Mouse (Mus musculus): Measurements from ENCODE around the gene D8Ertd738e.

- no peak for TF ChIP-seq CTCF (IDR thresholded peaks at IDR 0.05)
- 0 out of 2 replicates have a peak, but pooled peaks have one; percentile 5 for TF ChIP-seq EP300 (IDR thresholded peaks at IDR 0.05)
Observed at GRCm38 (mm10) chr8:84237542-84238229, 11.8 kb downstream of the D8Ertd738e start.
